Mouse (Mus musculus) layer of hippocampus, adult 9-11 months (tissue): ENCODE results near the gene Zfp292.

Source experiments
- DNase-seq: peaks from one replicate; pipeline ENCODE4 v3.0.0; 2022

Zfp292 gene

DNA sequence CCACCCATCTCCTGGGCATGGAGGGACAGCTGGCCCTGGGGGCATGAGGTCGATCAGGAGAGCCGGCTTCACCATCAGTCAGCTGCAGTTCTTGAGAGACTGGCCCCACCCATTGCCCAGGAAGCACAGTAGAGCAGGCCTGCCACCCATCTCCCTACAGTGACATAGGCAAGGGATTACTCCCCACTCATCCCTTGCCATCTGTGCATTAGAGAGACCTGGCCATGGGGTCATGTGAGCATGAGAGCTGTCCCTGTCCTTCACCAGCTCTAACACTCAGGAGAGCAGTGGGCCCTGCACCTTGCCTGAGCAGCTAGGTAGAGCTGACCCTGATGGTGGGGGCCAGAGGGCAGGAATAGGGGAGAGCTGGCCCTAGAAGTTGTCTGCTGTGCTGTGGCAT, 97.1 kb downstream of the Zfp292 start:
- no peak for DNase-seq

DNA sequence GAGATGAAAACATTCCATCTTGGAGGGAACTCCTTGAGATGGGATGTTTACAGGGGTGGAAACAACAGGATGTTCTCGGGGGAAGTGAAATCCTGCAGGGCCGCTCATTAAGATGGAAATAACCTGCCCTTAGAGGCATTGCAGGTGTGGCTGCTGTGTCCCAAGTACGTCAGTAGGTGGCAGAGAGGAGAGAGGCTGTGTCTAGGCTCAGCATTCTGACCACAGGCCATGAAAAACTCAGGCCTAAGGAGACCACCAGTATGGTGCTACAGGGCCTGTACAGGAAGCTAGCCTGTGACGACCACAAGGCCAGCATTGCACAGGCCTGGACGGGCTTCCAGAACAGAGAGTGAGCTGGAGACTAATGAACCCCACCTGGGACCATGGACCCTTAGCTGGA, 97.9 kb downstream of the Zfp292 start:
- no peak for DNase-seq

DNA sequence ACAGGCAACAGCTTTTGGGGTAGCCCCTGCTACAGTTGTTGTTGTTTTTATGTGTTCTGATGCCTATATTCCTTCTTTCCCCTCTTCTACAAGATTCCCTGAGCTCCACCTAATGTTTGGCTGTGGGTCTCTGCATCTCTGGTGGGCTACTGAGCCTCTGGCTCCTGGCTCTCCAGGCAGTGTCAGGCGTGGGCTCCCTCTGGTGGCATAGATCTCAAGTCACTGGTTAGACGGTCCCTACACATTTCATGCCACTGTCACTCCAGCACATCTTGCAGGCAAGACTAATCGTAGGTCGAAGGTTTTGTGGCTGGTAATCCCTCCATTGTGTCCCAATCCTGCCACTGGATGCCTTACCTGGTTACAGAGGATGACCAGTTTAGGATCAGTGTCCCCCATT, 100.0 kb downstream of the Zfp292 start:
- no peak for DNase-seq

DNA sequence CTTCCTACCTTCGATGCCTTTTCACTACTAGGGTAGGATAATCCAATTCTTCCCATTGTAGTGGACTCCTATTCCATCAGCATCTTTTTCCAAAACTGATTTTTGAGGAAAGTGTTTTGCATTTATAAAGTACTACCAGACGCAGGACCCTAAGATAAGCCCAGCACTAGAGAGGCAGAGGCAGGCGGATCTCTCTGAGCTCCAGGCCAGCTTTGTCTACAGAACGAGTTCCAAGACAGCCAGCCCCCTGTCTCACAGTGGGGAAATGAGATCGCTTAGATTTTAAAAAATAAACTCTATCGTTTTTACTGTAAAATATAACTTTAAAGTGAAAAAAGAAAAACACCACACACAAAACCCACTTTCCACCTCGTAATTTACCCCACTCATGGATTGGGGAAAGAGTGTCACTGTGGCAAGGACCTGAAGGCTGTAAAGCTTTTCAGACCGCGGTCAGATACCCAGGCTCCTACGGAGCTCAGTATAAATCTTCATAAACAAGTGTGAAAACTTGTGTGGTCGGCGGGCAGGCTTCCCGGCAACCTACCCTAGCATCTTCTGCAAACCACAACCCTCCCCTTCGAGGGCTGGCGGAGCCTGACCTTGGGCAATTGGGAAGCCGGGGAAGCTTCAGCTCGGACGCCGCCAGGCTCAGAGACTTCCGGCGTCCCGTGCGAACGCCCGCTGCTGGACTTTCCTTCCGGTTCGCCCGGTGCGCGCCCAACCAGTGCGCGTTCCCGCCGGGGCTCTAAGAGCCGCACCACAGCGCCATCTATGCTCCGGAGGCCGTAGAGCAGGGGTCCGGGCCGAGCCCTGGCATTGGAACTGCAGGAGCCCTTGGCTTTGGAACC, 104.9 kb downstream of the Zfp292 start, which contains the start of gene Smim8:
TSS of gene Smim8 (minus strand) at position 747 of the 851 bp plus-strand sequence.
- peak; percentile 85 for DNase-seq

DNA sequence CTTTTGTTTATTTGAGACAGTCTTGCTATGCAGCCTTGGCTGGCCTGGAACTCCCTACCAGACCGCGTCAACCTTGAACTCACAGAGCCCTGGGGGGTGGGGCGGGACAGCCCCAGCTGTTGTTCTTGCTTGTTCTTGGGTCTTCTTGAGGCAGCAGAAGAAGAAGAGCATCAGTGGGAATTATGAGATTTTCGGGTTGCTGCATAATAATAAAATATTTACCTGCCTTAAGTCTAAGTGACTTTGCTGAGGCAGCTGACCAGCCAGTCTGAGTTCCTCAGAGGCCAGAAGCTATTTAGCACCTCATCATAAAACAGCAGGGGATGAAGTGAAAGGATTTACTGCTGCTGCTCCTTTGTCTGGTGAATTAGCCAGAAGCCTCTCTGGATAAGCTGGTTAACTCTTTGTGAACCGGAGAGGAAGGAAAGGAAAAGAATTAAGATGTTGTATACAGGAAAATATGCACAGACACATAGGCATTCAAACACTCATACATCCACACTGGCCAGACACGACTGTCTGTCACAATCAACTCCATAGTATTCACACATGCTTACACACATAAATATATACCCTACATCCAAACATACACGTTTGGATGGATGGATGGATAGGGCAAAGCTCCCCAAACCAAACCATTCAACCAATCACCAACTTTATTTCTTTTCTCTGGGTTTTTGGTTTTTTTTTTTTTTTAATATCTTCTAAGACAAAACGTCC, 110.9 kb downstream of the Zfp292 start:
- no peak for DNase-seq

DNA sequence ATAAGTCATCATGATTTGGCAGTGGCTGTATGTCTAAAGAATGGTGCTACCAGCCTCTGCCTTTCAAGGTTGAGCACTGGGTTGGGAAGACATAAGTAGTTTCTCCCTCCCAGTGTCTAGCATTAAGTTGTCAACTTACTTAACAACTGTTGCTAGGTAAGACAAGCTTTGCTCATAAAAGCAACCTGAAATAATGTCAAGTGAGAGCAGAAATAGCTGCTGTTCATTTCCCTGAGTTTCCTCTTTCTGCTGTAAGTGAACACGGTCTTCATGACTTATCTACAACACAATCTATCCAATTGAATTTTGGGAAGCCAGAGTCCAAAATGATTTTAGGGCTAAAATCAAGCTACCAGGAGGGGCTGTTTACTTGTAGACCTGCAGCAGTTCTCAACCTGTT, 126.6 kb downstream of the Zfp292 start, which contains the start of gene Gm136:
TSS of gene Gm136 (minus strand) at position 101 of the 400 bp plus-strand sequence.
- DNase-seq: no peak
